Comparison of ENCODE assay signal across 27 mouse cellular contexts in the genomic region with DNA sequence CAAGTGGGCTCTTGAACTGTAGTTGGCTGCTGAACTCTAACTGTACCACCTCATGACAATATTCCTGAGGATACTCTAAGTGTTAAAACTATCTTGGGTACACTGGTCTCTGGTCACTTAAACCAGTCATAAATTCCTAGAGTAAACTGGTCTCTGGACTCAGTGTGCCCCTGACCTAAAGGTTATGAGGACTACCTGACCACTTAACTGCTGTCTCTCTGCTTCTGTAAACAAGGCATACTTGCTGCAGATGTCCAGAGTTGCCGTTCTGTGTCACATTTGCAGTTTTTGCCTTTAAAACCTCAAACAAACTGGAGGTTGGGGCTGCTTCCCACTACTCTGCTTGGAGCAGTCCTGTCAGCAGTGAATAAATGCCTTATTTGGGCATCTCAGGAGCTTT. TPM values are rescaled to one million over a fixed set of nuclear protein-coding genes. Genes with fewer than 3 reads are reported as not detected.
"Had no signal": no experiment of that assay in that cellular context is flagged by ENCODE, and none has a peak within 500 bp of the region (broad histone marks: within the 10 kb centered on the region; RNA-seq: fewer than 3 reads in every experiment).

No protein-coding gene starts in this region.

- H3K4me2 ChIP-seq: liver, embryonic 13.5 days; liver, embryonic 15.5 days; lung, embryonic 15.5 days; midbrain, embryonic 12.5 days; neural tube, embryonic 13.5 days; neural tube, embryonic 15.5 days had no signal

- H3K27me3 ChIP-seq: liver, embryonic 13.5 days; liver, embryonic 15.5 days; lung, embryonic 15.5 days; midbrain, embryonic 12.5 days; neural tube, embryonic 13.5 days; neural tube, embryonic 15.5 days had no signal

- H3K9me3 ChIP-seq: liver, embryonic 13.5 days; liver, embryonic 15.5 days; lung, embryonic 15.5 days had no signal

- DNase-seq: liver, embryonic 13.5 days; liver, postnatal 0 days; lung, adult 2 months; lung, postnatal 14 days; lung, postnatal 36 days; midbrain, embryonic 14.5 days; retina, postnatal 1 day; right cerebral cortex, adult 18-20 months; right cerebral cortex, postnatal 25 days; right cerebral cortex, postnatal 4 days; spleen, adult 18-20 months; thymus, adult 18-20 months; thymus, postnatal 14 days; thymus, postnatal 4 days had no signal

- H3K4me1 ChIP-seq: lung, embryonic 15.5 days; midbrain, embryonic 12.5 days; neural tube, embryonic 13.5 days; neural tube, embryonic 15.5 days had no signal

- H3K9ac ChIP-seq: liver, embryonic 13.5 days; liver, embryonic 15.5 days; liver, postnatal 0 days; lung, embryonic 15.5 days; midbrain, embryonic 12.5 days; neural tube, embryonic 13.5 days; neural tube, embryonic 15.5 days had no signal

- H3K27ac ChIP-seq: liver, embryonic 13.5 days; liver, embryonic 15.5 days; lung, embryonic 15.5 days; macrophage; midbrain, embryonic 12.5 days; neural tube, embryonic 13.5 days; neural tube, embryonic 15.5 days had no signal

- H3K36me3 ChIP-seq: liver, embryonic 15.5 days; lung, embryonic 15.5 days; midbrain, embryonic 12.5 days; neural tube, embryonic 13.5 days; neural tube, embryonic 15.5 days had no signal

- H3K4me3 ChIP-seq: liver, embryonic 13.5 days; liver, embryonic 15.5 days; lung, embryonic 15.5 days; midbrain, embryonic 12.5 days; neural tube, embryonic 13.5 days; neural tube, embryonic 15.5 days had no signal

- ATAC-seq: liver, postnatal 0 days; lung, postnatal 0 days; midbrain, embryonic 16.5 days had no signal

RNA-seq across cellular contexts. Expression of gene Gm10518, which starts 30.4 kb away (rescaled TPM):
- total RNA-seq: megakaryocyte progenitor cell, adult 5-6 weeks; monocyte, adult 5-6 weeks had no signal
- polyA plus RNA-seq: lung, adult 2 months; lung, embryonic 15.5 days; lung, postnatal 0 days; macrophage; midbrain, embryonic 14.5 days; midbrain, embryonic 16.5 days; neural tube, embryonic 13.5 days; neural tube, embryonic 15.5 days; small intestine, adult 2 months; stomach, embryonic 16.5 days; urinary bladder, adult 2 months had no signal
